Comparison of ENCODE assay signal across 7 mouse cellular contexts in genomic region chr5:24237201-24237600, GRCm38 (mm10).
"Had no signal": no experiment of that assay in that cellular context is flagged by ENCODE, and none has a peak within 500 bp of the region (broad histone marks: within the 10 kb centered on the region; RNA-seq: fewer than 3 reads in every experiment).

No protein-coding gene starts in this region.

- H3K4me1 ChIP-seq: limb, embryonic 13.5 days; liver, embryonic 15.5 days; midbrain, embryonic 13.5 days had no signal

- H3K9ac ChIP-seq: limb, embryonic 13.5 days; liver, embryonic 15.5 days; midbrain, embryonic 13.5 days had no signal

- H3K4me3 ChIP-seq: limb, embryonic 13.5 days; liver, embryonic 15.5 days; midbrain, embryonic 13.5 days had no signal

- H3K27ac ChIP-seq: limb, embryonic 13.5 days; liver, embryonic 15.5 days; midbrain, embryonic 13.5 days had no signal

- H3K27me3 ChIP-seq: limb, embryonic 13.5 days; liver, embryonic 15.5 days; midbrain, embryonic 13.5 days had no signal

- H3K36me3 ChIP-seq: limb, embryonic 13.5 days; liver, embryonic 15.5 days; midbrain, embryonic 13.5 days had no signal

- DNase-seq: kidney, postnatal 25 days; lung, adult 2 months; lung, postnatal 36 days; right cerebral cortex, postnatal 14 days had no signal
